Mouse (Mus musculus): ENCODE measurements around the gene Usp30.

DNA sequence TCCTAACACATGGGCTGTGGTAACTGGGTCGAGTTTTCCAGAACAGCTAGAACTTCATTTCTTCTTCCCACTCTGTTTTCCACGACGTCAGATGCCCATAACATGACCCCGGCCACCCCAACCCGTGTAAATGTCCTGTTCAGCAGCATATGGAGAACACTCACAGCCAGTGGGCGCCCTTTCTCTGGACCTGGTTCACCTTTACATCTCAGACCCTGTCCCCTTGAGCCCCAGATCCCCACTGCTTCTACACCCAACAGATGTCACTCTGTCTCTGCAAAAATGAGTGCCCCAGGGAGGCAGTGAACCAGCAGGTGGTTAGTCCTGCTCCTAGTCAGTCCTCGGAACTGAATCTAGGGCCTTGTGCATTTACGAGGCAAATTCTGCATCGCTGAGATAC, 2.7 kb downstream of the Usp30 start:
- TF ChIP-seq CTCF (conservative IDR thresholded peaks at IDR 0.05; ENCODE audit: low read length), result no peak
- no peak for TF ChIP-seq NANOG (IDR thresholded peaks at IDR 0.05; ENCODE audit: borderline replicate concordance, low read length)
- no peak for TF ChIP-seq POU5F1 (IDR thresholded peaks at IDR 0.05; ENCODE audit: borderline replicate concordance, low read length)
